Mouse (Mus musculus): ENCODE measurements around the gene Art3.

Art3 gene

GRCm38 (mm10) chr5:92382349-92382679 is 50.7 kb downstream of the Art3 start:
- no peak for DNase-seq

DNA sequence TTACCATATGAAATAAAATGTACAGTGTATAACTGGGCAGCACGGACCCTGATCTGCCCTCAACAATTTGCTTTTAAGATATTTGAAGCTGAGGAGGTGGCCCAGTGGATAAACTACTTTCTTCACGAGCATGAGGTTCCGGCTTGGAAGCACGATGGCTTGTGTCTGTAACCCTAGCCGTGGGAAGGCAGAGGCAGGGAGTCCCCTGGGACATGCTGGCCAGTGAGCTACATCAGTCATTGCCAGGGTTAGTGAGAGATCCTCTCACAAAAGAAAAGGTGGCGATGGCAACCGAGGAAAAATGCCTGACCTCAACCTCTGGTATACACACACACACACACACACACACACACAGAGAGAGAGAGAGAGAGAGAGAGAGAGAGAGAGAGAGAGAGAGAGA is 52.1 kb downstream of the Art3 start:
- DNase-seq: no peak

DNA sequence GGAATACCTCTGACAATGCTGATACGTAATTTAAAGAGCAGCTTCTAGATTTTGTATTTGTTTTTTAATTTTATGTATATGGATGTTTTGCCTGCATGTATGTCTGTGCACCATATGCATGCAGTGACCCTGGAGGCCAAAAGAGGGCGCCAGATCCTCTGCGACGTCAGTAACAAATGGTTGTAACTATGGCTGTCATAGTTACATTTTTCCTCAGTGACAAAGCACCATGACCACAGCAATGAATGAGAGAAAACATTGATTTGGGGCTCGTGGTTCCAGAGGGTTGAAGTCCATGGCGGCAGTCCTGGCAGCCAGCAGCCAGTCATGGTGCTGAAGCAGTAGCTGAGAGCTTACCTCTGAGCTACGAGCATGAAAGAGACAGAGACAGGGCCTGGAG is 53.2 kb downstream of the Art3 start:
- DNase-seq: no peak

GRCm38 (mm10) chr5:92386102-92386501 is 54.5 kb downstream of the Art3 start:
- DNase-seq: no peak

- no peak for DNase-seq
These were observed 55.0 kb downstream of the Art3 start for GRCm38 (mm10) chr5:92386643-92387042.

- DNase-seq: no peak
These were observed 55.8 kb downstream of the Art3 start for GRCm38 (mm10) chr5:92387433-92387832.

GRCm38 (mm10) chr5:92389977-92390376 is 58.4 kb downstream of the Art3 start:
- DNase-seq: no peak

- DNase-seq: no peak
These were observed 59.0 kb downstream of the Art3 start for GRCm38 (mm10) chr5:92390615-92391014.

GRCm38 (mm10) chr5:92392542-92392941 is 60.9 kb downstream of the Art3 start:
- DNase-seq: no peak

GRCm38 (mm10) chr5:92393863-92394262 is 62.2 kb downstream of the Art3 start:
- DNase-seq: no peak

DNA sequence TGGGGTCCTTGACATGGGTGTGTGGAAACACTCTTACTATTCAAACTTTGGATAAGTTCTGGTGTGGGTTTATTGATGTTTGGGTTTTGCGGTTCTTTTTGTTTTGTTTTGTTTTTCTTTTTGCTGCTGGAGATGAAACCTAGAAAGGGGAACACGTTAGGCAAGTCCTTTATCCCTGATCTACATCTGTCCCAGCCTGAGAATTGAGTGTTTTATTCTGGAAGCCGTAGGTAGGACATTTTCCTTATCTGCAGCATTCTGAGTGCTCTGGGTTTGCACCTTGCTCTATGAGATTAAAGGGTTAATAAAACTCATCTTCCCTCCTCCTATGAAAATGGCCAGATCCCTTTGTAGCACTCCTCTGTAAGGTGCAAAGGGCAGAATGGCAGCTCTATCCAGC is 64.1 kb downstream of the Art3 start:
- DNase-seq: no peak

- no peak for DNase-seq
These were observed 64.8 kb downstream of the Art3 start for GRCm38 (mm10) chr5:92396476-92396875.

DNA sequence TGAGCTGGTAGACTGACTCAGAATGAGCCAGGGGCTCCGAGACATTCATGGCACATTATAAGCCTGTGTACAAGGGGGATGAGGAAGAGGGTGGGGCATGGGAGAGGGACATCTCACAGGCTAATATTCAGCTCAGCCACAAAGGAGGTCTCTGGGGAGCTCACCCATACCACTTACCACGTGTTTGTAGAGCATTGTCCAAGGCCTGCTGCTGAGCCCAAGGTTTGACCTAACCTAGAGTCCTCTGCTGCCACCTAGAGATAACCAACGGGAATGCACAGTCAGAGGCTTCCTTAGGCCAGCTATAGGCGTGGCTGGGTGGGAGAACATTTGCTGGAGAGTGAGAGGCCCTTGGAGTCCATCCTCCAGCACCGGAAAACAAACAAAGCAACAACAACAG is 66.5 kb downstream of the Art3 start:
- peak; percentile 57 for DNase-seq

DNA sequence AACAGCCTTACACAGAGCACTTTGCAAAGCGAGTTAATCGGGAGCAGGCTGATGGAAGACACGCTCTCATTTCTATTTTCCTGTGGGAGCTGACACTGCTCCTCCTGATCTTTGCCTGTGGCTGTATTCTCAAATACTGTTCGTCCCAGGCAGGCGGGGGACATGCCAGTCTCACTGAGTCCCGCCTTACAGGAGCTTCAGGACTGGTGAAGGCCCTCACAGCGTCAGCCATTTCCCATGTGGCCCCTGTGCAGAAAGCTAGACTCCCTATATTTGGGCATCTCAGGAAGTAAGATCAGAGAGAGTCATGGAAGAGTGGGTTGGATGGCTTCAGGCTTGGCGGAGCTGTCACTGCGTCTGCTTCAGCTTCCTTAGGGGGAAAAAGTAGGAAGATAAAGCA is 71.2 kb downstream of the Art3 start:
- DNase-seq: no peak

DNA sequence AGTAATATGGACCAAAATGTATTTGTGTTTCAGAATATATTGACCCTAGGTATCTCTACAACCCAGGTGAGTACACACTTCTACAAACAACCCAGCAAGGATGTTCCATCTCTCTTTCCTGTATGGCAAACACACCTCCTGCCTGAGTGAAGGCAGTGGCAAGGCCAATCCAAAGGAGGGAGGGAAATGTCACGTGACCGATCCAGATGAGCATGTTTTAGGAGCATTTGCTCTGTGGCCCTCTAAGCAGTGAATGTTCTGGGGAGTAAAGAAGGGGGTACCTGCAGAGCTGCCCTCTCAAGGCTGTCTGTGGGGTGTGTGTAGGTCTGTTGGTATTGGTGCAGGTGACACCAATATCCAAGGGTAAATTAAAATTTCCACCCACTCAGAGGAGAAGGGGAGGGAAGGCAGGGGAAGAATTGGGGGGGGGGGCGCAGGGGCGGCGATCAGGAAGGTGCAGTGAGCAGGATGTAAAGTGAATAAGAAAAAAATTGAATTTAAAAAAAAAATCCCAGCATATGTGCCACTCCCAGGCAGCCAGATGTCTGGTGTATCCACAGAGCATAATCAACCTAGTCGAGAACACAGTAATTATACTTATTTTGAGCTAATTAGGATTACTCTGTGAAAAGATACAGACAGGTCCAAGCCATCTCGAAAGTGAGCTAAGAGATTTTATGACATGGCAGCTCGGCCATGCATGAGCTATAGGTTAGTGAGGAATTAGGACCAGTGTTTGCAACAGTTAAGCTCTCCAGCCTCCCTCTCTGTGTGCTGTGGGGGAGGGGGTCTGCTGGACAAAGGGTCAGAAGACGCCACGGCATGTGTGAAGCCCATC is 72.2 kb downstream of the Art3 start:
- DNase-seq: no peak

- DNase-seq: no peak
These were observed 72.7 kb downstream of the Art3 start for GRCm38 (mm10) chr5:92404400-92404678.

DNA sequence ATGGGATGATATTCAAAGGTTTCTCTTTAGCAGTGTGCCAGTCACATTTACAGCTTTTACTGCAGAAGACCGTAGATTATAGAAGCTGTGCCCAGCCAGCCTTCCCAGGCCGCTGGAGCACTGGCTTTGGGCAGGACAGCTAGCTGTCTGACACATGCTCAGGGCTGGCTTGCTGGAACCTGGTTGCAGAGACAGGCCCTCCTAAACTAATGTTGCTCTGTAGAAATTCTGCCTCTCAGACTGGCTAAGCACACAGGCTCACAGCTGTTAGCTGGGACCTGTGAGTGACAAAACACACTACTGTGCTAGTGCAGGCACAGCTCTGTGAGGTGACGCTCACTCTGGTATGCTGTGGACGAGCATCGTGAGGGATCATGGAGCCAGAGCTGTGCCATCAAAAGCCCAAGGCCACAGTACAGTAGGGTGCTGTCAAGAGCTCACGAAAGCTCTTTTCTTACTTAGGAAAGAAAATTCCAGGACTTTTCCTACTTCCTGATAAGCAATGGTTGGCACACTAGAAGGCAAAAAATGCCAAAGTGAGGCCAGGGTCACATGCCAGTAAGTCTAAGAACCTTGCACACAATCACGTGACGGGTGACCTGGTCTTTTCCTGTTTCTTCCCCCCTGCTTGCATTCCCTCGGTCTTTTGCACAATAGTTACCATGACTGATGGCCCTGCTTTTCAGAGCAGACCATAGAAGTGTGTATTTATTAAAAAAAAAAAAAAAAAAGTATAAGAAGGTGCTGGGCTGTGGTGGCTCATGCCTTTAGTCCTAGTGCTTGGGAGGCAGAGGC is 77.9 kb downstream of the Art3 start:
- DNase-seq: no peak

DNA sequence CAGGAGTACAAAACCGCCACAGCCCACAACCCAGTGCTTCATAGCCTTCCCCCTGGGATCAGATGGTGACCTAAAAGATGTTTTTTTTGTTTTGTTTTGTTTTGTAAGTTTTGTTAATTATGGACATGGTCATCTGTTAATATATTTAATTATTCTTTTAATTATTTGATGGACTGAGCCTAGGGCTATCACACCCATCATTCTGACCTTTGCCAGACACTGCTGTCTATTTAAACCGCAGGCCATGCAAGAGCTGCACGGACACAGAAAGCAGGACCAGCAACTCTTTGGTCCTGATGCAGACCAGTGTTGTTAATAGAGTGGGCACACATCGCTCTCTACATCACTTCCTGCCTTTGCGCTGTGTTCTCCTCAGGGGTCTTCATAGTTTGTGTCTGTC is 78.9 kb downstream of the Art3 start:
- DNase-seq: no peak

DNA sequence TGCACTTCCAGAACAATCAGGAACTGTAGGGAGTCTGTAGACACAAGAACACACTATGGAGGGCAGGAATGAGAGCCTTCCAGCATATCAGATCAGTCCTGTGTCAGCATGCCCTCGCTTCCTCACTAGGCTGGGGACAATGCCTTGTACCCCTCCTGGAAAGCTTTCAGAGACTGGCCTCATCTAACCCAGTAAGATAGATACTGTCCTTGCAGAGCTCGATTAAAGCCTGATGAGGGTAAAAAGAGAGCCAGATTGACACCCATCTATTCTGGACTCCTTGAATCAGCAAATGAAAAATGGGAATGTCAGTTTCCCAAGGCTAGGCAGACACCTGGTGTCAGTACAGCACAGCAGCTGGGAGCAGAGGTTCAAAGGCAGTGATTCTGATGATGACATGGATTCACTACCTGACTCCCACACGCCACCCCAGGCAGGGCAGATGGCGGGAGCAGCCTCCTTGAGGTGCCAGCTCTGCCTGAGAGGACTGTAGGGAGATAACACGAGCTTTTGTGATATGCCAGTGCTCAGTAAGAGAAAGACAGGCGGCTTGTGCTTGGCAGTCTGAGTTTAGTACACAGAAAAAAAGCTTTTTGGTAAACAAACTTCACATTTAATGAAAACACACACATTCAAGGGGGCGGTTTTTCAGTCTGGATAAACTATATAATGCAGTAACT is 80.0 kb downstream of the Art3 start:
- DNase-seq: no peak

GRCm38 (mm10) chr5:92413271-92413981 is 81.8 kb downstream of the Art3 start:
- no peak for DNase-seq

DNA sequence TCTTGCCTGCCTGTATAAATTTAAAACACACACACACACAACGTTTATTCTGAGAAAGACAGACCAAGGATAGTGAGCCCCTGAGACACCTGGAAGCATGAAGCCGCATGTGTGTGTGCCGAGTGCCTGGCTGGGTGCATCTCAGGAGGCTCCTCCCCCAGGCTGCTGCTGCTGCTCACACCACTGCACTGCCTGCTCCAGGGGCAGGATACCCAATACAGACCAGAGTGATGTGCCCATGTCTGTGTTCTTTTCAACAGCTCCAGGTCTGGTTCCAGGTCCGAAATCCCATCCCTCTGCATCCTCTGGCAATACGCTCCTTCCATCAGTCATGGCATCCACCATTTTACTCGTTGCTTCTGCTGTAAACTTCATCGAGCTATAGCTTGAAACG is 82.4 kb downstream of the Art3 start:
- DNase-seq: no peak

GRCm38 (mm10) chr5:92424126-92424525 is 92.5 kb downstream of the Art3 start:
- no peak for DNase-seq

- DNase-seq: no peak
These were observed 99.1 kb downstream of the Art3 start for GRCm38 (mm10) chr5:92430723-92431122.
